Mouse (Mus musculus) embryonic fibroblast, embryonic 13.5 days (primary cell): Measurements from ENCODE around the gene Abca6. TPM values are rescaled to one million over a fixed set of nuclear protein-coding genes. Genes with fewer than 3 reads are reported as not detected.

ENCODE experiments used
- H3K27ac ChIP-seq: 2 replicates; pipeline ENCODE4 v1.5.1; 2012; ENCODE audit warnings: low read length, control low read depth, inconsistent platforms; ENCODE audit not compliant: insufficient read depth
- H3K4me1 ChIP-seq: 2 replicates; pipeline ENCODE4 v1.6.1; 2011; ENCODE audit warnings: low read length; ENCODE audit not compliant: control insufficient read depth, insufficient read depth
- H3K4me3 ChIP-seq: 2 replicates; pipeline ENCODE4 v1.5.1; 2011; ENCODE audit warnings: mild to moderate bottlenecking, control low read depth, low read length; ENCODE audit not compliant: insufficient read depth
- CTCF ChIP-seq: IDR thresholded peaks from 2 replicates; pipeline ENCODE4 v1.5.1; 2011; ENCODE audit warnings: mild to moderate bottlenecking, control low read depth, low read length, moderate library complexity, borderline replicate concordance; ENCODE audit not compliant: insufficient read depth
- POLR2A ChIP-seq: IDR thresholded peaks from 2 replicates; pipeline ENCODE4 v1.6.1; 2011; ENCODE audit warnings: low read depth, mild to moderate bottlenecking, control low read depth, low read length, moderate library complexity
- polyA plus RNA-seq: library from polyadenylated mRNA; stranded (reverse); fragments of >200 nt; gene quantifications from 2 replicates; pipeline ENCODE4 v1.2.4, GENCODE M21; 2011; ENCODE audit warnings: low read depth; ENCODE audit not compliant: missing spikeins, insufficient read length

The Abca6 gene
- polyA plus RNA-seq, 1 experiment: 1.3 TPM

GRCm38 (mm10) chr11:110147640-110148039 lies 103.9 kb downstream of the Abca6 start:
- no peak overlapping the region for H3K27ac ChIP-seq
- H3K4me1 ChIP-seq: no peaks in the 10 kb centered on the region
- no peak overlapping the region for H3K4me3 ChIP-seq
- TF ChIP-seq POLR2A (no peak), CTCF (no peak)

GRCm38 (mm10) chr11:110145421-110145820 lies 106.2 kb downstream of the Abca6 start:
- Histone ChIP-seq H3K27ac (no peak overlapping the region), H3K4me3 (no peak overlapping the region), H3K4me1 (no peaks in the 10 kb centered on the region)
- no peak for TF ChIP-seq POLR2A
- no peak for TF ChIP-seq CTCF

GRCm38 (mm10) chr11:110130760-110131159 lies 120.8 kb downstream of the Abca6 start:
- TF ChIP-seq CTCF: no peak
- no peak for TF ChIP-seq POLR2A
- Histone ChIP-seq H3K4me1 (no peaks in the 10 kb centered on the region), H3K27ac (no peak overlapping the region), H3K4me3 (no peak overlapping the region)

Other genes with a start within 250 kb of the Abca6 start
- 1.0 TPM in 1 of 2 replicates, not detected in the other for gene Abca8a, start 155.8 kb downstream of the Abca6 start, polyA plus RNA-seq
- 0.65 and 2.7 TPM in 2 replicates for gene Abca9, start 83.6 kb downstream of the Abca6 start, polyA plus RNA-seq
- 13.7 and 22.6 TPM in 2 replicates for gene Abca5, start 85.9 kb upstream of the Abca6 start, polyA plus RNA-seq
- 3.6 and 4.7 TPM in 2 replicates for gene Map2k6, start 147.3 kb upstream of the Abca6 start, polyA plus RNA-seq